Mouse (Mus musculus) cortical plate, adult 2 months (tissue): Measurements from ENCODE around the gene Wdr5. TPM values are rescaled to one million over a fixed set of nuclear protein-coding genes. Genes with fewer than 3 reads are reported as not detected.
"Not testable (repeated sequence)": the region's sequence is repeated elsewhere in the genome, so short reads cannot be mapped to it uniquely, and the experiment has no call there.

Source experiments
- H3K27ac ChIP-seq: fragments of 200-500 bp; 2 replicates; pipeline ENCODE4 v1.5.1; 2012; ENCODE audit warnings: low read length, control low read depth, inconsistent platforms; ENCODE audit not compliant: insufficient read depth
- H3K4me1 ChIP-seq: fragments of 200-500 bp; 2 replicates; pipeline ENCODE4 v1.6.1; 2011; ENCODE audit warnings: low read length; ENCODE audit not compliant: control insufficient read depth, insufficient read depth
- H3K4me3 ChIP-seq: fragments of 200-500 bp; 2 replicates; pipeline ENCODE4 v1.5.1; 2011; ENCODE audit warnings: mild to moderate bottlenecking, low read length, control low read depth; ENCODE audit not compliant: insufficient read depth
- CTCF ChIP-seq: fragments of 200-500 bp; IDR thresholded peaks from 2 replicates; pipeline ENCODE4 v1.5.1; 2011; ENCODE audit warnings: mild to moderate bottlenecking, control low read depth, low read length; ENCODE audit not compliant: insufficient read depth; ENCODE audit errors: extremely low read depth
- POLR2A ChIP-seq: fragments of 200-500 bp; IDR thresholded peaks from 2 replicates; pipeline ENCODE4 v1.6.1; 2011; ENCODE audit warnings: mild to moderate bottlenecking, low read length, control low read depth; ENCODE audit not compliant: insufficient read depth; ENCODE audit errors: extremely low read depth
- polyA plus RNA-seq: library from polyadenylated mRNA; depleted of rRNA; stranded (reverse); fragments of >200 nt; gene quantifications from 2 replicates; pipeline ENCODE4 v1.2.3, GENCODE M21; 2012

The Wdr5 gene
- polyA plus RNA-seq, 1 experiment, result 27.6 TPM

DNA sequence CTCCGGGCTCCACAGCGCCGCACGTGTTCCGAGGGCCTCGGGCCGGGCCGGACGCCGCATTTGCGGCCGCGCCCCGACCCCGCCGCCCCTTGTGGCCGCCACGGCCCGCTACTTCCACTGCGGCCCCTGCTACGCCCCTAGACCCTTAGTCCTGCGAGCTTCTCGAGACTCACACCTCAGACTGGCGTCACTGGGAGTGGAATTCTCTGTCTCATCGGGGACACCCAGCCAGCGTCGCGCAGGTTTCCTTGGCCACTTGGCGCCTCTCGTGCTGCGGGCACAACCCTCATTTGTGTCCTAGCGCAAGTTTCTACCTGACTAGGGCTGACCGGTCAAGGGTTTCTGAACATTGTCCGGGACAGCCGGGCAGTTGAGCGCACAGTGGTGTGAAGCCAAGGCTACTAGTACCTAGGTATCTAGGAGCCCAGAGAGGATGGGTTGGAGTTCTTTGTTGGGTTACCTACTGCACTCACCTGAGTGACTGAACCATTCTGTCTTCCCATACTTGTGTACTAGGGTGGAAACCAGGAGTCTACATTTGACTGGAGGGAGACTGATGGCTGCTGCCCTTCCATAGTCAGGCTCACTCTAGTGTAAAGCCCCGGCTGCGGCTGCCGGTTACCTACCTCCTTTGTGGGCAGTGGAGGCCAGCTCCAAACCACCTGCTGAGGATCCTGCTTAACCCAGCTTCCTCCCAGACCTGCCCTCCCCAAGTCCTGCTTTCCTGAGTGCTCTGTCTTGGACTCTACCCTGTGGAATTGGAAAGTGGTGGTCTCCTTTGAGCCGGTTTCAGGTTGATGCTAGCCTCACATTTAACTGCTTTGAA, 597 bp downstream of the Wdr5 start:
- peaks cover 6% of the 10 kb centered on the region; the same call in 1 of the 2 replicates for H3K4me1 ChIP-seq
- no peak overlapping the region for H3K27ac ChIP-seq
- peak overlapping the region; percentile 53 for H3K4me3 ChIP-seq
- no peak for TF ChIP-seq CTCF
- no peak for TF ChIP-seq POLR2A

DNA sequence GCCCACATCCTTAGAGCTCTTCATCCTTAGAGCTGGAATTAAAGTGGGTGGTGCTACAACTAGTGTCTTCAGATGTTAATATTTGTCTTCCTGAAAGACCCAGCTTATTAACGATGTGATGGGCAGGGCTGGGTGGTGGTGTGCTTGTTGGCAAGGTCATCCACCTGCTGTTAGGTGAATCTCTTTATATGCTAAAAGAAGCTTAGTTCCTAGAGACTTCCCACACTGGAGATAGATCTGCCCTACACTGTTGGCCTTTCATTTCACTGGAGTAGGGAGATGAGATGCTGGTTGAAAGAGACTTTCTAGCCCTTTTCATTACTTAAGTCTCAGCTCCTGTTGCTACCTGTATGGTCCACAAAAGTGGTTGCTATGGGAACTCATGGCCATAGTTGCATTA, 1.3 kb downstream of the Wdr5 start:
- no peak for TF ChIP-seq CTCF
- TF ChIP-seq POLR2A, result no peak
- peaks cover 6% of the 10 kb centered on the region; the same call in 1 of the 2 replicates for H3K4me1 ChIP-seq
- H3K27ac ChIP-seq, result no peak overlapping the region

GRCm38 (mm10) chr2:27518283-27518682, 3.3 kb downstream of the Wdr5 start:
- no peak overlapping the region for H3K27ac ChIP-seq
- TF ChIP-seq CTCF (no peak), POLR2A (no peak)
- peaks cover 6% of the 10 kb centered on the region; the same call in 1 of the 2 replicates for H3K4me1 ChIP-seq
- H3K4me3 ChIP-seq, result no peak overlapping the region

More for the DNA sequence above, 1.3 kb downstream of the Wdr5 start:
- H3K4me3 ChIP-seq, result no peak overlapping the region; the same call in 1 of the 2 replicates

- not testable (repeated sequence) for H3K27ac ChIP-seq, H3K4me1 ChIP-seq, H3K4me3 ChIP-seq
Observed at GRCm38 (mm10) chr2:27538455-27539330, 23.7 kb downstream of the Wdr5 start.

DNA sequence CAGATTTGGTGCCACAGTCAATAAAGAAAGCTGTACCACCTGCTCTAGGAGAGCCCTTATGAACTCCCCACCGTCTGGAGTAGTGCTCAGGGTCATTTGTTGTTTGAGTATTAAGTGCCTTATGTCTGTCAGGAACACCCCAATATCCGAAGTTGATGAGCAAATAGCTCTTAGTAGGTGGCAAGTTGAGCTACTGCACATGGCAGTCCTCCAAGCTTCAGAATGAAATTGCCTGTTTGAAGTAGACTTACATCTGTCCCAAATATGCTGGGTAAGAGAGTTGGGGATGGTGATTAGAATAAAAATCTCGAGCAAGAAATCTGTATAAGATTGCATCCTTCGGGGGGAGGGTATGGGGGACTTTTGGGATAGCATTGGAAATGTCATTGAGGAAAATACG, 24.4 kb downstream of the Wdr5 start:
- 0 out of 2 replicates have a peak overlapping the region, but pooled peaks have one; percentile 38 for H3K27ac ChIP-seq
- TF ChIP-seq CTCF (no peak), POLR2A (no peak)
- H3K4me1 ChIP-seq, result peaks cover 6% of the 10 kb centered on the region
- H3K4me3 ChIP-seq, result no peak overlapping the region

GRCm38 (mm10) chr2:27539772-27540514, 25.0 kb downstream of the Wdr5 start:
- TF ChIP-seq CTCF, result no peak
- TF ChIP-seq POLR2A, result peak; percentile 98
- H3K4me1 ChIP-seq, result peaks cover 6% of the 10 kb centered on the region
- peak overlapping the region; percentile 44; the same call in 1 of the 2 replicates for H3K27ac ChIP-seq
- peak overlapping the region; percentile 16 for H3K4me3 ChIP-seq

- TF ChIP-seq CTCF, result no peak
- no peak for TF ChIP-seq POLR2A
- peak overlapping the region; percentile 16 for H3K4me3 ChIP-seq
- peak overlapping the region; percentile 44; the same call in 1 of the 2 replicates for H3K27ac ChIP-seq
- peaks cover 6% of the 10 kb centered on the region for H3K4me1 ChIP-seq
Observed at GRCm38 (mm10) chr2:27540515-27540836, 25.5 kb downstream of the Wdr5 start.

DNA sequence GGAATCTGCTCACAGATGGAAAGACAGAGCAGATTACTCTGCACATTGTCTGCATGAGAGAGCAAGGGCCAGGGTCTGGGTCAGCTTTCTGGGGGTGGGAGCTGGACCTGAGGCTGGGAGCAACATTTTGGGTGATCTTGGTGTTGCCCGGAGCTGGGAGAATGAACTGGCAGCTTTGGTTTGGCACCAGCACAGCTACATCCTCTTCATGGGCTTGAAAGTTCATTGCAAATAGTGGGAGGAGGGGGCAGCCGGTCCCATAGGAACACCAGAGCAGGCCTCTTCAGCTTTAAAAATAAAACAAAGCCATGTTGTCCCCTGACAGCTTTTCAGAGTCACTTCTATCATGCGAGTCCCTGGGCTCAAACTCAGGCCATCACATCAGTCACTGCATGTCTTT, 26.3 kb downstream of the Wdr5 start:
- H3K27ac ChIP-seq, result no peak overlapping the region
- H3K4me1 ChIP-seq, result peaks cover 6% of the 10 kb centered on the region
- no peak for TF ChIP-seq POLR2A
- no peak for TF ChIP-seq CTCF
- H3K4me3 ChIP-seq, result no peak overlapping the region

- H3K4me3 ChIP-seq, result no peak overlapping the region
- H3K27ac ChIP-seq, result no peak overlapping the region
- no peak for TF ChIP-seq CTCF
- no peak for TF ChIP-seq POLR2A
- peaks cover 4% of the 10 kb centered on the region for H3K4me1 ChIP-seq
Observed at GRCm38 (mm10) chr2:27544613-27545012, 29.7 kb downstream of the Wdr5 start.

GRCm38 (mm10) chr2:27545517-27545916, 30.6 kb downstream of the Wdr5 start:
- not testable (repeated sequence) for H3K4me3 ChIP-seq, H3K4me1 ChIP-seq, H3K27ac ChIP-seq

GRCm38 (mm10) chr2:27546041-27546440, 31.1 kb downstream of the Wdr5 start:
- H3K27ac ChIP-seq, H3K4me1 ChIP-seq, H3K4me3 ChIP-seq: not testable (repeated sequence)
